Mouse (Mus musculus): Measurements from ENCODE around the gene Hdhd3. TPM values are rescaled to one million over a fixed set of nuclear protein-coding genes. Genes with fewer than 3 reads are reported as not detected.

Gene Hdhd3
- polyA plus RNA-seq, 1 experiment from 2014 or later, result 13.8 TPM

Other genes starting within 250 kb of the Hdhd3 start
- 17.3 and 18.7 TPM in 2 replicates for gene Slc31a2, start 240.9 kb downstream of the Hdhd3 start, polyA plus RNA-seq (2015; fragmentation: Nextera tagmentation; extraction: Ambion mirVana)
- 21.4 and 21.9 TPM in 2 replicates for gene Fkbp15, start 142.9 kb downstream of the Hdhd3 start, polyA plus RNA-seq (2015; fragmentation: Nextera tagmentation; extraction: Ambion mirVana)
- 36.8 and 37.7 TPM in 2 replicates for gene Slc31a1, start 142.7 kb downstream of the Hdhd3 start, polyA plus RNA-seq (2015; fragmentation: Nextera tagmentation; extraction: Ambion mirVana)
- 75.1 and 76.4 TPM in 2 replicates for gene Cdc26, start 94.8 kb downstream of the Hdhd3 start, polyA plus RNA-seq (2015; fragmentation: Nextera tagmentation; extraction: Ambion mirVana)
- gene Prpf4, start 94.7 kb downstream of the Hdhd3 start, polyA plus RNA-seq (2015; fragmentation: Nextera tagmentation; extraction: Ambion mirVana), result 14.5 and 16.3 TPM in 2 replicates
- 0.13 TPM in 1 of 2 replicates, not detected in the other for gene Rnf183, start 68.2 kb downstream of the Hdhd3 start, polyA plus RNA-seq (2015; fragmentation: Nextera tagmentation; extraction: Ambion mirVana)
- 15.5 and 17.3 TPM in 2 replicates for gene Wdr31, start 32.6 kb downstream of the Hdhd3 start, polyA plus RNA-seq (2015; fragmentation: Nextera tagmentation; extraction: Ambion mirVana)
- 0.85 and 1.1 TPM in 2 replicates for gene Bspry, start 23.4 kb downstream of the Hdhd3 start, polyA plus RNA-seq (2015; fragmentation: Nextera tagmentation; extraction: Ambion mirVana)
- gene Alad, start 16.5 kb upstream of the Hdhd3 start, polyA plus RNA-seq (2015; fragmentation: Nextera tagmentation; extraction: Ambion mirVana), result 70.6 and 76.7 TPM in 2 replicates
- gene Pole3, start 21.6 kb upstream of the Hdhd3 start, polyA plus RNA-seq (2015; fragmentation: Nextera tagmentation; extraction: Ambion mirVana), result 57.9 and 64.7 TPM in 2 replicates
- 0.49 and 0.91 TPM in 2 replicates for gene 4933430I17Rik, start 21.9 kb upstream of the Hdhd3 start, polyA plus RNA-seq (2015; fragmentation: Nextera tagmentation; extraction: Ambion mirVana)
- gene Rgs3, start 56.4 kb upstream of the Hdhd3 start, polyA plus RNA-seq (2015; fragmentation: Nextera tagmentation; extraction: Ambion mirVana), result 66.9 and 82.1 TPM in 2 replicates